Mouse (Mus musculus) right cerebral cortex, postnatal 25 days (tissue): ENCODE data around the gene Lig1.
A peak's percentile ranks its signal among the peaks of the same experiment; 100 is the strongest.

ENCODE experiments used
- DNase-seq: peaks from one replicate; pipeline ENCODE4 v3.0.0; 2022

Lig1 gene

GRCm38 (mm10) chr7:13310493-13311199 lies 33.6 kb downstream of the Lig1 start:
- no peak for DNase-seq

- no peak for DNase-seq
These were observed 34.3 kb downstream of the Lig1 start for GRCm38 (mm10) chr7:13311401-13311800.

GRCm38 (mm10) chr7:13314095-13314597 lies 37.1 kb downstream of the Lig1 start:
- no peak for DNase-seq

GRCm38 (mm10) chr7:13321424-13321823 lies 44.3 kb downstream of the Lig1 start:
- DNase-seq = no peak

GRCm38 (mm10) chr7:13324316-13324715 lies 47.2 kb downstream of the Lig1 start, which contains the start of gene Pla2g4c:
Gene Pla2g4c, plus strand, starts transcription at chr7:13324655.
- no peak for DNase-seq

- DNase-seq = no peak
These were observed 53.5 kb downstream of the Lig1 start for GRCm38 (mm10) chr7:13330575-13330974.

GRCm38 (mm10) chr7:13355943-13356342 lies 78.9 kb downstream of the Lig1 start:
- peak; percentile 29 for DNase-seq
